Mouse (Mus musculus) CH12.LX (cell line): ENCODE results near the gene Btbd16. TPM values are rescaled to one million over a fixed set of nuclear protein-coding genes. Genes with fewer than 3 reads are reported as not detected.

Source experiments
- DNase-seq: peaks from one replicate; pipeline ENCODE4 v3.0.0-alpha.2; 2013; ENCODE audit errors: extremely low read depth
- H3K27ac ChIP-seq: 2 replicates; pipeline ENCODE4 v1.5.1; 2012; ENCODE audit warnings: low read depth, mild to moderate bottlenecking, control low read depth, moderate library complexity; ENCODE audit not compliant: insufficient read depth
- H3K27me3 ChIP-seq: replicated peaks from 2 replicates; pipeline ENCODE3; 2012; ENCODE audit warnings: inconsistent platforms
- H3K36me3 ChIP-seq, 2 experiments: replicated peaks in 1 of 2; 2 replicates each; pipeline versions ENCODE3 to v1.6.1; 2012; ENCODE audit warnings: inconsistent platforms in 1 of 2, low read length in 1 of 2, mild to moderate bottlenecking in 1 of 2, mixed read lengths in 1 of 2, moderate library complexity in 1 of 2; ENCODE audit not compliant: control insufficient read depth in 1 of 2, insufficient read depth in 1 of 2
- H3K4me1 ChIP-seq, 2 experiments: 2 replicates each; pipeline ENCODE4 v1.6.1; 2012; ENCODE audit warnings: inconsistent platforms in 1 of 2, moderate library complexity in 1 of 2; ENCODE audit not compliant: insufficient read depth in 2 of 2, control insufficient read depth in 1 of 2
- H3K4me2 ChIP-seq: 2 replicates; pipeline ENCODE4 v1.6.1; 2012; ENCODE audit warnings: low read depth, mild to moderate bottlenecking, control low read depth; ENCODE audit not compliant: poor library complexity, insufficient read depth, severe bottlenecking
- H3K4me3 ChIP-seq, 3 experiments: fragments of 150-350 bp in 1 of 3; sonication (generic) in 1 of 3; replicated peaks in 1 of 3; 2 replicates each; pipeline versions ENCODE3 to v1.5.1; 2011 to 2012; ENCODE audit warnings: low read depth in 2 of 3, low read length in 2 of 3, mild to moderate bottlenecking in 2 of 3, moderate library complexity in 2 of 3, control low read depth in 1 of 3, improper control_type of control experiment in 1 of 3, inconsistent platforms in 1 of 3, mixed read lengths in 1 of 3; ENCODE audit not compliant: poor library complexity in 1 of 3
- H3K79me2 ChIP-seq: replicated peaks from 2 replicates; pipeline ENCODE4 v1.6.1; 2012; ENCODE audit warnings: mild to moderate bottlenecking, moderate library complexity; ENCODE audit not compliant: control insufficient read depth, poor library complexity, insufficient read depth, severe bottlenecking; ENCODE audit errors: extremely low read depth
- H3K9ac ChIP-seq: 2 replicates; pipeline ENCODE4 v1.6.1; 2012; ENCODE audit warnings: low read depth, mild to moderate bottlenecking, control low read depth, moderate library complexity; ENCODE audit not compliant: insufficient read depth
- H3K9me3 ChIP-seq: replicated peaks from 2 replicates; pipeline ENCODE3; 2012; ENCODE audit warnings: low read length, inconsistent platforms, mixed read lengths
- BHLHE40 ChIP-seq: IDR thresholded peaks from 2 replicates; pipeline ENCODE4 v1.6.1; 2011; ENCODE audit warnings: mild to moderate bottlenecking, low read depth, low read length, improper control_type of control experiment
- CHD2 ChIP-seq: IDR thresholded peaks from 2 replicates; pipeline ENCODE4 v1.6.1; 2011; ENCODE audit warnings: low read length, improper control_type of control experiment
- CTCF ChIP-seq, 2 experiments: IDR thresholded peaks in 1 of 2; conservative IDR thresholded peaks in 1 of 2; 2 replicates each; pipeline ENCODE4 v1.5.1; 2011 to 2012; ENCODE audit warnings: low read depth in 2 of 2, low read length in 2 of 2, improper control_type of control experiment in 1 of 2, inconsistent platforms in 1 of 2, mild to moderate bottlenecking in 1 of 2, moderate library complexity in 1 of 2
- ELF1 ChIP-seq: IDR thresholded peaks from 2 replicates; pipeline ENCODE4 v1.6.1; 2014; ENCODE audit warnings: low read depth, mild to moderate bottlenecking, inconsistent platforms, low read length, improper control_type of control experiment
- ETS1 ChIP-seq: conservative IDR thresholded peaks from 2 replicates; pipeline ENCODE4 v1.6.1; 2012; ENCODE audit warnings: low read depth, mild to moderate bottlenecking, inconsistent platforms, low read length, improper control_type of control experiment, moderate library complexity
- GABPA ChIP-seq: IDR thresholded peaks from 2 replicates; pipeline ENCODE4 v1.6.1; 2012; ENCODE audit warnings: low read depth, low read length, improper control_type of control experiment, inconsistent platforms; ENCODE audit not compliant: insufficient replicate concordance
- HCFC1 ChIP-seq: IDR thresholded peaks from 2 replicates; pipeline ENCODE4 v1.6.1; 2012; ENCODE audit warnings: low read depth, mild to moderate bottlenecking, inconsistent platforms, low read length, improper control_type of control experiment
- IRF4 ChIP-seq: IDR thresholded peaks from 2 replicates; pipeline ENCODE4 v1.6.1; 2014; ENCODE audit warnings: low read depth, mild to moderate bottlenecking, inconsistent platforms, low read length, improper control_type of control experiment
- JUN ChIP-seq: IDR thresholded peaks from 2 replicates; pipeline ENCODE4 v1.6.1; 2011; ENCODE audit warnings: low read depth, mild to moderate bottlenecking, low read length, improper control_type of control experiment, moderate library complexity; ENCODE audit not compliant: insufficient read depth
- JUND ChIP-seq: conservative IDR thresholded peaks from 2 replicates; pipeline ENCODE4 v1.6.1; 2011; ENCODE audit warnings: low read depth, low read length, improper control_type of control experiment
- KAT2A ChIP-seq: IDR thresholded peaks from 2 replicates; pipeline ENCODE4 v1.6.1; 2012; ENCODE audit warnings: low read length, improper control_type of control experiment, inconsistent platforms; ENCODE audit not compliant: insufficient replicate concordance
- MAFK ChIP-seq: IDR thresholded peaks from 2 replicates; pipeline ENCODE4 v1.6.1; 2011; ENCODE audit warnings: low read length, improper control_type of control experiment; ENCODE audit not compliant: insufficient replicate concordance
- MAX ChIP-seq: IDR thresholded peaks from 2 replicates; pipeline ENCODE4 v1.6.1; 2011; ENCODE audit warnings: low read length, improper control_type of control experiment
- MXI1 ChIP-seq: IDR thresholded peaks from 2 replicates; pipeline ENCODE4 v1.6.1; 2011; ENCODE audit warnings: mild to moderate bottlenecking, low read depth, low read length, improper control_type of control experiment
- MYC ChIP-seq: IDR thresholded peaks from 2 replicates; pipeline ENCODE4 v1.6.1; 2011; ENCODE audit warnings: low read depth, mild to moderate bottlenecking, improper control_type of control experiment, low read length
- NELFE ChIP-seq: IDR thresholded peaks from 2 replicates; pipeline ENCODE4 v1.6.1; 2011; ENCODE audit warnings: low read depth, low read length, improper control_type of control experiment
- POLR2AphosphoS2 ChIP-seq: IDR thresholded peaks from 2 replicates; pipeline ENCODE4 v1.6.1; 2011; ENCODE audit warnings: low read depth, low read length, improper control_type of control experiment
- RAD21 ChIP-seq: IDR thresholded peaks from 2 replicates; pipeline ENCODE4 v1.6.1; 2011; ENCODE audit warnings: low read depth, mild to moderate bottlenecking, low read length, improper control_type of control experiment, moderate library complexity
- RCOR1 ChIP-seq: conservative IDR thresholded peaks from 2 replicates; pipeline ENCODE4 v1.6.1; 2012; ENCODE audit warnings: low read depth, mild to moderate bottlenecking, inconsistent platforms, low read length, improper control_type of control experiment
- SMC3 ChIP-seq: IDR thresholded peaks from 2 replicates; pipeline ENCODE4 v1.6.1; 2011; ENCODE audit warnings: low read depth, low read length, improper control_type of control experiment
- TCF12 ChIP-seq: IDR thresholded peaks from 2 replicates; pipeline ENCODE4 v1.6.1; 2014; ENCODE audit warnings: low read depth, mild to moderate bottlenecking, inconsistent platforms, low read length, improper control_type of control experiment
- UBTF ChIP-seq: IDR thresholded peaks from 2 replicates; pipeline ENCODE4 v1.6.1; 2012; ENCODE audit warnings: low read depth, mild to moderate bottlenecking, inconsistent platforms, low read length, improper control_type of control experiment, moderate library complexity
- ZKSCAN1 ChIP-seq: IDR thresholded peaks from 2 replicates; pipeline ENCODE4 v1.6.1; 2012; ENCODE audit warnings: low read depth, inconsistent platforms, low read length, improper control_type of control experiment, borderline replicate concordance
- ZMIZ1 ChIP-seq: IDR thresholded peaks from 2 replicates; pipeline ENCODE4 v1.6.1; 2012; ENCODE audit warnings: low read depth, mild to moderate bottlenecking, inconsistent platforms, low read length, improper control_type of control experiment
- ZNF384 ChIP-seq: IDR thresholded peaks from 2 replicates; pipeline ENCODE4 v1.6.1; 2012; ENCODE audit warnings: low read depth, low read length, improper control_type of control experiment, inconsistent platforms
- dilution Hi-C: fragments of 300-500 bp; cut with MboI; formaldehyde crosslinking; loops from 2 replicates; pipeline ENCODE4 v1.14.3; 2020; ENCODE audit warnings: low sequenced_read_pairs; ENCODE audit not compliant: extremely low pct_unique_long_range_greater_than_20kb, extremely low pct_ligation_motif_present
- in situ Hi-C: fragments of 300-500 bp; cut with MboI; formaldehyde crosslinking; loops from 3 replicates; pipeline ENCODE4 v1.14.3; 2019; ENCODE audit warnings: low sequenced_read_pairs, low pct_ligation_motif_present, low pct_unique_long_range_greater_than_20kb, mixed read lengths
- polyA plus RNA-seq: library from polyadenylated mRNA; unstranded; fragments of >175 nt; gene quantifications from 2 replicates; pipeline ENCODE4 v1.2.1, GENCODE M21; 2012; ENCODE audit warnings: low read depth; ENCODE audit not compliant: insufficient read length
- total RNA-seq, 2 experiments: library from RNA; depleted of rRNA; stranded (reverse); fragments of 300-350 nt in 1 of 2; fragments of >200 nt in 1 of 2; gene quantifications; 2 replicates each; pipeline ENCODE4 v1.2.3; 2012 to 2014

Btbd16 gene
- total and polyA plus RNA-seq, 3 experiments = not detected

- Histone ChIP-seq H3K27me3 (peaks cover 73% of the 10 kb centered on the region), H3K4me1 (peaks cover 14 to 18% of the 10 kb centered on the region in 2 experiments), H3K9me3 (no peaks in the 10 kb centered on the region), H3K4me2 (no peak overlapping the region), H3K27ac (no peak overlapping the region), H3K79me2 (no peaks in the 10 kb centered on the region), H3K4me3 (no peak overlapping the region), H3K36me3 (no peaks in the 10 kb centered on the region), H3K9ac (no peak overlapping the region)
- dilution Hi-C loops = no loop called here
- no peak for TF ChIP-seq MYC
- TF ChIP-seq CTCF (conservative IDR thresholded peaks at IDR 0.05 in 1 of 2, IDR thresholded peaks at IDR 0.05 in 1 of 2; ENCODE audit: low read depth in 2 of 2, low read length in 2 of 2) = peak in 1 of 2 experiments; percentile 71; a peak in 2 of 4 replicates
- no peak for TF ChIP-seq RCOR1
- TF ChIP-seq JUND = no peak
- TF ChIP-seq HCFC1 = no peak
- TF ChIP-seq MAFK = no peak
- TF ChIP-seq SMC3 = peak; percentile 67
- no peak for TF ChIP-seq GABPA
- no peak for TF ChIP-seq ELF1
- TF ChIP-seq RAD21 = peak; percentile 66
- TF ChIP-seq KAT2A = no peak
- no peak for TF ChIP-seq ZMIZ1
- in situ Hi-C loops = no loop called here
- peak; percentile 44 for DNase-seq
Observed at GRCm38 (mm10) chr7:130796786-130797185, 22.9 kb downstream of the Btbd16 start.

GRCm38 (mm10) chr7:130797524-130797923, 23.7 kb downstream of the Btbd16 start:
- no peak overlapping the region for H3K9ac ChIP-seq
- H3K27ac ChIP-seq = no peak overlapping the region
- no peak overlapping the region for H3K4me3 ChIP-seq
- H3K79me2 ChIP-seq = no peaks in the 10 kb centered on the region
- no peak for DNase-seq
- H3K36me3 ChIP-seq = no peaks in the 10 kb centered on the region
- TF ChIP-seq RCOR1 = no peak
- TF ChIP-seq IRF4 = no peak
- no peak for TF ChIP-seq ETS1
- TF ChIP-seq ZKSCAN1 = no peak
- no peak for TF ChIP-seq BHLHE40
- TF ChIP-seq MAX = no peak
- TF ChIP-seq JUND = no peak
- no peak for TF ChIP-seq CHD2
- TF ChIP-seq NELFE = no peak
- TF ChIP-seq JUN = no peak
- TF ChIP-seq MXI1 = no peak
- no peak for TF ChIP-seq MAFK
- no peak for TF ChIP-seq ZNF384
- TF ChIP-seq POLR2AphosphoS2 = no peak
- TF ChIP-seq UBTF = no peak
- no peak for TF ChIP-seq TCF12
- no peak for TF ChIP-seq HCFC1
- in situ Hi-C loops (no loop called here), dilution Hi-C loops (no loop called here)
- H3K4me1 ChIP-seq = peaks cover 17 to 22% of the 10 kb centered on the region in 2 experiments
- H3K27me3 ChIP-seq = peaks cover 66% of the 10 kb centered on the region
- H3K4me2 ChIP-seq = no peak overlapping the region
- no peaks in the 10 kb centered on the region for H3K9me3 ChIP-seq
